Mouse (Mus musculus) ES-Bruce4 (cell line): ENCODE results near the gene Mamstr. TPM values are rescaled to one million over a fixed set of nuclear protein-coding genes. Genes with fewer than 3 reads are reported as not detected.

Source experiments
- H3K27ac ChIP-seq: 2 replicates; pipeline ENCODE4 v1.5.1; 2012; ENCODE audit warnings: low read length, inconsistent platforms; ENCODE audit not compliant: insufficient read depth
- H3K27me3 ChIP-seq: 2 replicates; pipeline ENCODE4 v1.6.1; 2012; ENCODE audit warnings: mild to moderate bottlenecking, low read length, inconsistent platforms; ENCODE audit not compliant: control insufficient read depth, poor library complexity, insufficient read depth, severe bottlenecking
- H3K36me3 ChIP-seq: 2 replicates; pipeline ENCODE4 v1.6.1; 2012; ENCODE audit warnings: inconsistent platforms, mild to moderate bottlenecking, low read length, moderate library complexity; ENCODE audit not compliant: control insufficient read depth, poor library complexity, insufficient read depth, severe bottlenecking
- H3K4me1 ChIP-seq: one replicate; pipeline ENCODE4 v1.8.1; 2011; ENCODE audit warnings: low read length; ENCODE audit not compliant: control insufficient read depth, insufficient read depth
- H3K4me3 ChIP-seq: 2 replicates; pipeline ENCODE4 v1.5.1; 2011; ENCODE audit warnings: low read depth, mild to moderate bottlenecking, low read length
- H3K9ac ChIP-seq: 2 replicates; pipeline ENCODE4 v1.6.1; 2012; ENCODE audit warnings: low read depth, mild to moderate bottlenecking, inconsistent platforms; ENCODE audit not compliant: poor library complexity, severe bottlenecking
- H3K9me3 ChIP-seq: replicated peaks from 2 replicates; pipeline ENCODE4 v1.6.1; 2012; ENCODE audit warnings: mild to moderate bottlenecking, low read length, inconsistent platforms; ENCODE audit not compliant: control insufficient read depth, poor library complexity, insufficient read depth, severe bottlenecking
- CTCF ChIP-seq: IDR thresholded peaks from one replicate; pipeline ENCODE4 v1.8.1; 2011; ENCODE audit warnings: low read depth, low read length
- EP300 ChIP-seq: IDR thresholded peaks from 2 replicates; pipeline ENCODE4 v1.6.1; 2011; ENCODE audit warnings: low read depth, low read length; ENCODE audit not compliant: insufficient read depth
- POLR2A ChIP-seq: IDR thresholded peaks from one replicate; pipeline ENCODE4 v1.8.1; 2011; ENCODE audit warnings: low read length; ENCODE audit not compliant: insufficient read depth
- polyA plus RNA-seq: library from polyadenylated mRNA; stranded (reverse); fragments of >200 nt; gene quantifications from 2 replicates; pipeline ENCODE4 v1.2.4, GENCODE M21; 2011; ENCODE audit warnings: low read depth; ENCODE audit not compliant: missing spikeins, insufficient read depth, insufficient read length

Gene Mamstr
- polyA plus RNA-seq, 1 experiment = 4.1 TPM

- TF ChIP-seq POLR2A = no peak
- Histone ChIP-seq H3K27me3 (no peaks in the 10 kb centered on the region), H3K9me3 (no peaks in the 10 kb centered on the region), H3K4me3 (no peak overlapping the region), H3K27ac (no peak overlapping the region), H3K4me1 (no peaks in the 10 kb centered on the region), H3K36me3 (no peaks in the 10 kb centered on the region), H3K9ac (no peak overlapping the region)
Measured at GRCm38 (mm10) chr7:45625481-45625880, 14.3 kb upstream of the Mamstr start.

GRCm38 (mm10) chr7:45626571-45627076, 13.2 kb upstream of the Mamstr start:
- Histone ChIP-seq H3K36me3 (no peaks in the 10 kb centered on the region), H3K4me3 (no peak overlapping the region), H3K9ac (peak overlapping the region; percentile 78; the same call in 1 of the 2 replicates), H3K9me3 (no peaks in the 10 kb centered on the region), H3K27ac (no peak overlapping the region), H3K4me1 (no peaks in the 10 kb centered on the region), H3K27me3 (no peaks in the 10 kb centered on the region)
- TF ChIP-seq EP300 = no peak
- TF ChIP-seq POLR2A = no peak
- no peak for TF ChIP-seq CTCF

GRCm38 (mm10) chr7:45627261-45627660, 12.5 kb upstream of the Mamstr start, which contains the start of gene Rasip1:
Rasip1 (plus strand) TSS chr7:45627488.
- no peaks in the 10 kb centered on the region for H3K9me3 ChIP-seq
- no peak for TF ChIP-seq CTCF
- no peak for TF ChIP-seq EP300
- TF ChIP-seq POLR2A = no peak
- no peaks in the 10 kb centered on the region for H3K27me3 ChIP-seq
- peak within 1 kb of the TSS; percentile 29 for H3K4me3 ChIP-seq
- peak within 1 kb of the TSS; percentile 78 for H3K9ac ChIP-seq
- no peak within 1 kb of the TSS for H3K27ac ChIP-seq
- peaks cover 5% of the 10 kb centered on the region for H3K4me1 ChIP-seq
- H3K36me3 ChIP-seq = no peaks in the 10 kb centered on the region

- peak overlapping the region; percentile 78 for H3K9ac ChIP-seq
- no peaks in the 10 kb centered on the region for H3K27me3 ChIP-seq
- no peaks in the 10 kb centered on the region for H3K9me3 ChIP-seq
- peak overlapping the region; percentile 57 for H3K4me3 ChIP-seq
- peaks cover 5% of the 10 kb centered on the region for H3K4me1 ChIP-seq
- H3K27ac ChIP-seq = no peak overlapping the region
- no peak for TF ChIP-seq EP300
- TF ChIP-seq POLR2A = no peak
- peak; percentile 71 for TF ChIP-seq CTCF
- no peaks in the 10 kb centered on the region for H3K36me3 ChIP-seq
Measured at GRCm38 (mm10) chr7:45628364-45629294, 11.1 kb upstream of the Mamstr start.

GRCm38 (mm10) chr7:45630064-45630907, 9.5 kb upstream of the Mamstr start:
- TF ChIP-seq POLR2A = no peak
- H3K4me3 ChIP-seq = peak overlapping the region; percentile 15
- no peaks in the 10 kb centered on the region for H3K36me3 ChIP-seq
- H3K4me1 ChIP-seq = peaks cover 5% of the 10 kb centered on the region
- H3K27me3 ChIP-seq = no peaks in the 10 kb centered on the region
- no peaks in the 10 kb centered on the region for H3K9me3 ChIP-seq
- no peak overlapping the region for H3K27ac ChIP-seq
- H3K9ac ChIP-seq = peak overlapping the region; percentile 35

GRCm38 (mm10) chr7:45632499-45632898, 7.3 kb upstream of the Mamstr start:
- H3K27me3 ChIP-seq = no peaks in the 10 kb centered on the region
- H3K9ac ChIP-seq = peak overlapping the region; percentile 86
- peaks cover 5% of the 10 kb centered on the region for H3K4me1 ChIP-seq
- H3K9me3 ChIP-seq = no peaks in the 10 kb centered on the region
- H3K27ac ChIP-seq = no peak overlapping the region
- TF ChIP-seq CTCF = peak; percentile 21
- no peak for TF ChIP-seq EP300
- H3K36me3 ChIP-seq = no peaks in the 10 kb centered on the region
- H3K4me3 ChIP-seq = peak overlapping the region; percentile 48
